Comparison of ENCODE assay signal across 8 mouse cellular contexts in the genomic region with DNA sequence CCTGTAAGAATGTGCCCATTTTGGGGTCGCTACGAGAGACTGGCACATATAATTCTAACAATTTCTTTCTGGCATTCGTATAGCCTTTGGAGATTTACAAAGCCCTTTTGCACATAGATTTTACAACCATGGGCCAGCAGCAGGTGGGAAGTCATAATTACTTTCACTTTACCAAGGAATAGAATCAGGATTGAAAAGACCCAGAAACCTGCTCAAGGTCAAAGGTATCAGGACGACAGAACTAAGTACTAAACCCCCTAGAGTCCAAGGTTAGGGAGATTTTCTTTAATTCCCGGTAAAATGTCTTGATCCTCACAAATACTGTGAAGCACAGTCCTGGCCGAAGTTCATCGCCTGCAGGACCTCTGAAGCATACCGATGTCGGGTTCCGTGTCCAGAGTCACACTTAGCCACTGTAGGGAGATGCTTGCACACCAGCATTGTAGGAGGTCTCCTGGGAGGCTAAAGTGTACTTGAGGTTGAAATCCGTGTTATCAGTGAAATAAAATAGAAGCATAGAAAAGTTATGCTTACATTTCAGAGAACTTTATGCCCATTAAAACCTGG. TPM values are rescaled to one million over a fixed set of nuclear protein-coding genes. Genes with fewer than 3 reads are reported as not detected.
DNase-seq lines count a peak whose midpoint lies in the region; ATAC-seq and TF ChIP-seq lines count a peak whose summit lies in the region.

No protein-coding gene starts in this region.

- no peaks in the 10 kb centered on the region for H3K79me2 ChIP-seq in C2C12 (ENCODE audit: control insufficient read depth, insufficient read depth)

- no peaks in the 10 kb centered on the region for H3K36me3 ChIP-seq in C2C12 (ENCODE audit: control insufficient read depth, insufficient read depth)
- H3K36me3 ChIP-seq in ES-Bruce4 (ENCODE audit: control insufficient read depth, insufficient read depth, low read length, poor library complexity, severe bottlenecking): no peaks in the 10 kb centered on the region
- H3K36me3 ChIP-seq in heart, embryonic 15.5 days: no peaks in the 10 kb centered on the region
- no peaks in the 10 kb centered on the region for H3K36me3 ChIP-seq in midbrain, embryonic 16.5 days (ENCODE audit: control insufficient read depth, insufficient read depth, low read length)

- 22% methylated on average over 11 of the region's 11 CpGs for WGBS in heart, embryonic 15.5 days
- 25% methylated on average over 11 of the region's 11 CpGs for WGBS in midbrain, embryonic 16.5 days

- peak; percentile 53 to 54 for DNase-seq in kidney, postnatal 25 days
- no peak for DNase-seq in T-cell, adult 2 months (ENCODE audit: low spot score)
- no peak for DNase-seq in urinary bladder, adult 18-20 months (ENCODE audit: low spot score in 2 of 2)
- no peak for DNase-seq in thymus, adult 18-20 months

- ATAC-seq in heart, embryonic 15.5 days (replicated peaks; ENCODE audit: insufficient number of reproducible peaks, insufficient read depth, low FRiP score, low read depth): 0 out of 2 replicates have a peak, but pooled peaks have one; percentile 12
- peak; percentile 11; the same call in 1 of the 2 replicates for ATAC-seq in midbrain, embryonic 16.5 days

- no peak overlapping the region for H3ac ChIP-seq in C2C12 (ENCODE audit: control insufficient read depth, insufficient read length, low read depth)

- peak overlapping the region; percentile 85 for H3K4me2 ChIP-seq in heart, embryonic 15.5 days
- H3K4me2 ChIP-seq in midbrain, embryonic 16.5 days (ENCODE audit: low read length): peak overlapping the region; percentile 57

- TF ChIP-seq CTCF in C2C12 (IDR thresholded peaks at IDR 0.05; ENCODE audit: control insufficient read depth, insufficient read depth, insufficient read length) (no peak), ES-Bruce4 (IDR thresholded peaks at IDR 0.05; ENCODE audit: low read depth, low read length) (no peak)

- peak overlapping the region; percentile 27 for H3K4me3 ChIP-seq in C2C12 (ENCODE audit: insufficient read depth, poor library complexity, severe bottlenecking)
- no peak overlapping the region for H3K4me3 ChIP-seq in ES-Bruce4 (ENCODE audit: low read depth, low read length)
- peak overlapping the region; percentile 57 for H3K4me3 ChIP-seq in heart, embryonic 15.5 days
- H3K4me3 ChIP-seq in midbrain, embryonic 16.5 days (ENCODE audit: low read depth, low read length): peak overlapping the region; percentile 35

- no peaks in the 10 kb centered on the region for H3K4me1 ChIP-seq in ES-Bruce4 (ENCODE audit: control insufficient read depth, insufficient read depth, low read length)
- peaks cover 28% of the 10 kb centered on the region for H3K4me1 ChIP-seq in heart, embryonic 15.5 days (replicated peaks)
- H3K4me1 ChIP-seq in midbrain, embryonic 16.5 days (ENCODE audit: control insufficient read depth, insufficient read depth, low read length): peaks cover 11% of the 10 kb centered on the region

- H3K27ac ChIP-seq in ES-Bruce4 (ENCODE audit: insufficient read depth, low read length): no peak overlapping the region
- H3K27ac ChIP-seq in heart, embryonic 15.5 days: peak overlapping the region; percentile 36
- H3K27ac ChIP-seq in midbrain, embryonic 16.5 days (ENCODE audit: low read length): peak overlapping the region; percentile 77

- no peaks in the 10 kb centered on the region for H3K9me3 ChIP-seq in ES-Bruce4 (replicated peaks; ENCODE audit: control insufficient read depth, insufficient read depth, low read length, poor library complexity, severe bottlenecking)
- H3K9me3 ChIP-seq in heart, embryonic 15.5 days (replicated peaks): no peaks in the 10 kb centered on the region
- H3K9me3 ChIP-seq in midbrain, embryonic 16.5 days (replicated peaks; ENCODE audit: control insufficient read depth, low read length, poor library complexity, severe bottlenecking): no peaks in the 10 kb centered on the region

- H3K9ac ChIP-seq in ES-Bruce4 (ENCODE audit: low read depth, poor library complexity, severe bottlenecking): 0 out of 2 replicates have a peak overlapping the region, but pooled peaks have one; percentile 45
- H3K9ac ChIP-seq in heart, embryonic 15.5 days: peak overlapping the region; percentile 57
- peak overlapping the region; percentile 53; the same call in 1 of the 2 replicates for H3K9ac ChIP-seq in midbrain, embryonic 16.5 days (ENCODE audit: low read depth, low read length)

- H3K79me3 ChIP-seq in C2C12 (ENCODE audit: low read depth): no peaks in the 10 kb centered on the region

- H3K27me3 ChIP-seq in C2C12 (ENCODE audit: control insufficient read depth, insufficient read depth, insufficient read length) (no peaks in the 10 kb centered on the region), ES-Bruce4 (ENCODE audit: control insufficient read depth, insufficient read depth, low read length, poor library complexity, severe bottlenecking) (no peaks in the 10 kb centered on the region)
- H3K27me3 ChIP-seq in heart, embryonic 15.5 days: 0 out of 2 replicates have a peak, but pooled peaks cover 5% of the 10 kb centered on the region
- H3K27me3 ChIP-seq in midbrain, embryonic 16.5 days (ENCODE audit: control insufficient read depth, insufficient read depth, low read depth, low read length): no peaks in the 10 kb centered on the region

- no peak for TF ChIP-seq POLR2A in ES-Bruce4 (IDR thresholded peaks at IDR 0.05; ENCODE audit: insufficient read depth, low read length)

- TF ChIP-seq EP300 in ES-Bruce4 (IDR thresholded peaks at IDR 0.05; ENCODE audit: insufficient read depth, low read depth, low read length): no peak

TF ChIP-seq in C2C12, 6 proteins besides CTCF, POLR2A, EP300 and RAD21:
- TF ChIP-seq MAX (IDR thresholded peaks at IDR 0.05): no peak
- no peak for TF ChIP-seq USF1 (IDR thresholded peaks at IDR 0.05; ENCODE audit: low read depth)
- no peak for TF ChIP-seq FOSL1 (IDR thresholded peaks at IDR 0.05; ENCODE audit: insufficient read depth, low read length, poor library complexity, severe bottlenecking)
- TF ChIP-seq CEBPB (IDR thresholded peaks at IDR 0.05; ENCODE audit: low read depth): no peak

RNA-seq across cellular contexts. Expression of gene Tmem238l, which starts 28.8 kb away (rescaled TPM):
- polyA plus RNA-seq in C2C12 (2012; fragmentation: generic; extraction: Trizol) (not detected), ES-Bruce4 (2011; ENCODE audit: insufficient read depth, insufficient read length, low read depth, missing spikeins) (not detected in 2 replicates)
- polyA plus RNA-seq in heart, embryonic 15.5 days (2015; fragmentation: Nextera tagmentation; extraction: Ambion mirVana): 0.15 TPM in 1 of 2 replicates, not detected in the other
- not detected in 2 replicates for polyA plus RNA-seq in midbrain, embryonic 16.5 days (2015; fragmentation: Nextera tagmentation; extraction: Ambion mirVana)

RNA-seq across cellular contexts. Expression of gene Tmem220, which starts 39.7 kb away (rescaled TPM):
- polyA plus RNA-seq in C2C12 (2012; fragmentation: generic; extraction: Trizol) (0.09 TPM), ES-Bruce4 (2011; ENCODE audit: insufficient read depth, insufficient read length, low read depth, missing spikeins) (2.0 and 2.1 TPM in 2 replicates)
- 1.2 and 1.6 TPM in 2 replicates for polyA plus RNA-seq in heart, embryonic 15.5 days (2015; fragmentation: Nextera tagmentation; extraction: Ambion mirVana)
- 0.47 and 0.89 TPM in 2 replicates for polyA plus RNA-seq in midbrain, embryonic 16.5 days (2015; fragmentation: Nextera tagmentation; extraction: Ambion mirVana)

Comparison
In these comparisons a context has a peak if more than half of its experiments do, and no peak if none do; other contexts are left out.
1. DNase-seq: peak in kidney, postnatal 25 days (2 of 2); none in T-cell, adult 2 months (single experiment), urinary bladder, adult 18-20 months (0 of 2) and thymus, adult 18-20 months (0 of 2).
2. Peak in every context shown above with its lines, with median percentiles within 50 percentile points of each other: H3K9ac ChIP-seq.